Mouse (Mus musculus) heart, postnatal 25 days (tissue): ENCODE measurements around the gene Lingo3. TPM values are rescaled to one million over a fixed set of nuclear protein-coding genes. Genes with fewer than 3 reads are reported as not detected.

Experiments used
- DNase-seq: peaks from one replicate; pipeline ENCODE4 v3.0.0; 2022; ENCODE audit warnings: low spot score
- intact Hi-C: fragments of 180-260 bp; cut with DNase I; formaldehyde crosslinking; loops from one replicate; pipeline ENCODE4 v1.15.1; 2025
- microRNA-seq: library from miRNA; unstranded; fragments of <30 nt; microRNA quantifications from one replicate; pipeline ENCODE4 v1.2.0, GENCODE M21; 2022
- total RNA-seq, 2 experiments: library from RNA; stranded (reverse); gene quantifications; 2 replicates each; pipeline ENCODE4 v1.2.3; 2021

Gene Lingo3
- total RNA-seq, 2 experiments from 2014 or later: 6.3 to 10.6 TPM

DNA sequence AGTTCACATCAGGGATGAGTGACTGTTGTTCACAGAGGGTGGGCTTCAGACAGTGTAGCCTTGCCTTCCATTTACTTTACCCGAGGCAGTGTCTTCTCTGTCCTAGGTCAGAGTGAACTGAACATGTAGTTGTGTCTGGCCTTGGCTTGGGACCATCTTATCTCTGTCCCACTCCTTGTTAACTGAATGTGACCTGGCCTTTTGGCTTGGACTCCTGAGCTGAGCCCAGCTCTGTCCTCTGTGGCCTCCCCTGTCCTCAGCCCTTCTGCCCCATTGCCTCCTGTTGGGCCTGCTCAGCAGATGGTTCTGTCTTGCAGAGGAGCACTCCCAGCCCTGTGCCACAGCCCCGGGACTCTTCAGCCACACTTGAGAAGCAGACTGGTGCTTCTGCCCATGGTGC, 56.3 kb downstream of the Lingo3 start:
- no peak for DNase-seq
- intact Hi-C loops: no loop called here

DNA sequence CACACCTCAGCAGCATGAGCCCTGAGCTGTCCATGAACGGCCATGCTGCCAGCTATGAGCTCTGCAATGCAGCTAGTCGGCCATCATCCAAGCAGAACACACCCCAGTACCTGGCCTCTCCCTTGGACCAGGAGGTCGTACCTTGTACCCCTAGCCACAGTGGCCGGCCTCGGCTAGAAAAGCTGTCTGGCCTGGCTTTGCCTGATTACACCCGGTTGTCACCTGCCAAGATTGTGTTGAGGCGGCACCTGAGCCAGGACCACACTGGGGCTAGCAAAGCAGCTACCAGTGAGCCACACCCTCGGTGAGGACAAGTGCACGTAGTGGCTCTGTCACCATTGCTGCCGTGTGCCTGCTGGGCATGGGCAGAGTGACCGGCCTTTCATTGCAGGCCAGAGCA, 57.9 kb downstream of the Lingo3 start:
- intact Hi-C loops: no loop called here
- DNase-seq: no peak

DNA sequence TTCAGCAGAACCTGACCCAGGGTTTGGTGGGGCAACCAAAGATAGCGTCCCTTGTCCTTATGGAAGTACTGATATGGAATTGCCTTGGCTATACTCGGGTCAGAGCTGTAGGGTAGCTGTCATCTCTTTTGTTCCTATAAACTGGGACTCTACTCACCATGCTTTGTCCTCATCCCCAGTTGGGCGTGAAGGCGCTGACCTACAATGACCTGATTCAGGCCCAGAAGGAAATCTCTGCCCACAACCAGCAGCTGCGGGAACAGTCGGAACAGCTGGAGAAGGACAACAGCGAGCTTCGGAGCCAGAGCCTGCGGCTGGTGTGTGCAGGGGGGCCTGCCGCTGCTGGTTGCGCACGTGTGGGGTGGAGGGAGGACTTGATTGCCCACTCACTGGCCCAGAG, 59.0 kb downstream of the Lingo3 start:
- intact Hi-C loops: no loop called here
- no peak for DNase-seq

DNA sequence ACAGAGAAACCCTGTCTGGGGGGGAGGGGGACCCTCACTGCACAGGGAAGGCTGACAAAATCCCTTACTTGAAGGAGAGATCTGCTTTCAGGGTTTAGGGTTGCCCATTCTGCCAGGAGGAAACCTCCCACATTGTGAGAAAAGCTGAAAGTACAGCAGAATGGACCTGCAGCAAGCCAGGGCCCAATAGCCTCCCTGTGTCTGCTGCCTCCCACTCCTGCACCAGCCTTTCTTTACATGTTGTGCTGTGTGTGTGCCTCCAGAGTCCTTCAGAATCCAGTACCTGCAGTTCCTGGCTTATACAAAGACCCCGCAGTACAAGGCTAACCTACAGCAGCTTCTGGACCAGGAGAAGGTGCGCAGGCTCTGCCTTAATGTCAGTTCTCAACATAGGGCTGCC, 59.5 kb downstream of the Lingo3 start:
- intact Hi-C loops: no loop called here
- no peak for DNase-seq

Small RNA genes lying within 50 kb of the gene (microRNA-seq; reads per million reads assigned to microRNA genes)
- 2.8 reads per million, percentile 3 among the genes with 10 or more reads in this experiment for gene Mir1982

Other genes with a start within 250 kb of the Lingo3 start
- 10 to 100 TPM; 21.0 to 21.7 TPM for gene Scamp4, start 241.2 kb downstream of the Lingo3 start, total RNA-seq
- 1 to 10 TPM in 1 of 2 experiments, under 1 TPM in 1; 0.84 to 1.2 TPM for gene Adat3, start 241.2 kb downstream of the Lingo3 start, total RNA-seq
- under 1 TPM; 0.52 to 0.59 TPM for gene Gm49322, start 238.0 kb downstream of the Lingo3 start, total RNA-seq
- gene Csnk1g2, start 221.2 kb downstream of the Lingo3 start, total RNA-seq: 100 to 1,000 TPM; 116 TPM
- gene Btbd2, start 187.0 kb downstream of the Lingo3 start, total RNA-seq: 10 to 100 TPM; 41.5 to 45.8 TPM
- gene Mknk2, start 165.9 kb downstream of the Lingo3 start, total RNA-seq: 100 to 1,000 TPM; 158 to 181 TPM
- 1 to 10 TPM; 8.2 to 8.9 TPM for gene Mob3a, start 142.1 kb downstream of the Lingo3 start, total RNA-seq
- gene Izumo4, start 141.9 kb downstream of the Lingo3 start, total RNA-seq: 1 to 10 TPM; 2.6 to 3.4 TPM
- 10 to 100 TPM; 39.8 to 44.2 TPM for gene Ap3d1, start 101.8 kb downstream of the Lingo3 start, total RNA-seq
- gene Dot1l, start 88.8 kb downstream of the Lingo3 start, total RNA-seq: 10 to 100 TPM; 31.2 to 31.4 TPM
- 10 to 100 TPM; 29.6 to 29.9 TPM for gene Sf3a2, start 45.8 kb downstream of the Lingo3 start, total RNA-seq
- gene Plekhj1, start 45.4 kb downstream of the Lingo3 start, total RNA-seq: 10 to 100 TPM; 27.4 to 29.7 TPM
- gene Amh, start 38.8 kb downstream of the Lingo3 start, total RNA-seq: under 1 TPM; 0.39 TPM
- under 1 TPM; 0.48 to 0.81 TPM for gene Jsrp1, start 30.5 kb downstream of the Lingo3 start, total RNA-seq
- gene Oaz1, start 17.4 kb downstream of the Lingo3 start, total RNA-seq: 100 to 1,000 TPM; 883 to 894 TPM
- 10 to 100 TPM; 20.9 to 31.6 TPM for gene Lsm7, start 11.2 kb upstream of the Lingo3 start, total RNA-seq
- gene Sppl2b, start 11.2 kb upstream of the Lingo3 start, total RNA-seq: 10 to 100 TPM; 22.4 to 23.6 TPM
- not detected for gene Tmprss9, start 27.8 kb upstream of the Lingo3 start, total RNA-seq
- gene Timm13, start 56.9 kb upstream of the Lingo3 start, total RNA-seq: 100 to 1,000 TPM; 143 to 148 TPM
- gene Lmnb2, start 74.2 kb upstream of the Lingo3 start, total RNA-seq: 1 to 10 TPM; 4.6 to 5.6 TPM
- gene Gadd45b, start 86.0 kb upstream of the Lingo3 start, total RNA-seq: 10 to 100 TPM in 1 of 2 experiments, 1 to 10 TPM in 1; 8.2 to 14.1 TPM
- under 1 TPM; 0.13 to 0.34 TPM for gene Gng7, start 170.9 kb upstream of the Lingo3 start, total RNA-seq
- gene Diras1, start 181.6 kb upstream of the Lingo3 start, total RNA-seq: not detected
- 10 to 100 TPM; 14.0 to 14.3 TPM for gene Slc39a3, start 193.4 kb upstream of the Lingo3 start, total RNA-seq
- 10 to 100 TPM; 86.7 to 93.2 TPM for gene Sgta, start 216.1 kb upstream of the Lingo3 start, total RNA-seq
- gene Thop1, start 226.0 kb upstream of the Lingo3 start, total RNA-seq: 10 to 100 TPM; 12.3 to 13.2 TPM